Mouse (Mus musculus) heart, embryonic 13.5 days (tissue): ENCODE measurements around the gene Kcnj2. TPM values are rescaled to one million over a fixed set of nuclear protein-coding genes. Genes with fewer than 3 reads are reported as not detected.

Experiments
- ATAC-seq: fragments of 200-750 bp; cut with Nextera tagmentation; 2 replicates; pipeline ENCODE4 v1.8.0; 2017; ENCODE audit warnings: moderate TSS enrichment; ENCODE audit not compliant: insufficient number of reproducible peaks, low FRiP score, low TSS enrichment; ENCODE audit errors: extremely low read depth
- H3K27ac ChIP-seq: fragments of 300-500 bp; sonication (generic); replicated peaks from 2 replicates; pipeline ENCODE4 v1.5.1; 2015; ENCODE audit warnings: moderate library complexity, mild to moderate bottlenecking, inconsistent platforms
- H3K27me3 ChIP-seq: fragments of 300-500 bp; sonication (generic); replicated peaks from 2 replicates; pipeline ENCODE4 v1.6.1; 2015; ENCODE audit warnings: mild to moderate bottlenecking, inconsistent platforms
- H3K36me3 ChIP-seq: fragments of 300-500 bp; sonication (generic); 2 replicates; pipeline ENCODE4 v1.6.1; 2015; ENCODE audit warnings: mild to moderate bottlenecking, inconsistent platforms
- H3K4me1 ChIP-seq: fragments of 300-500 bp; sonication (generic); 2 replicates; pipeline ENCODE4 v1.6.1; 2015; ENCODE audit warnings: inconsistent platforms
- H3K4me2 ChIP-seq: fragments of 300-500 bp; sonication (generic); 2 replicates; pipeline ENCODE4 v1.6.1; 2015; ENCODE audit warnings: inconsistent platforms, mild to moderate bottlenecking, moderate library complexity
- H3K4me3 ChIP-seq: fragments of 300-500 bp; sonication (generic); 2 replicates; pipeline ENCODE4 v1.5.1; 2015; ENCODE audit warnings: moderate library complexity, mild to moderate bottlenecking, inconsistent platforms
- H3K9ac ChIP-seq: fragments of 300-500 bp; sonication (generic); 2 replicates; pipeline ENCODE4 v1.6.1; 2015; ENCODE audit warnings: inconsistent platforms, mild to moderate bottlenecking, moderate library complexity
- H3K9me3 ChIP-seq: fragments of 300-500 bp; sonication (generic); 2 replicates; pipeline ENCODE4 v1.6.1; 2016; ENCODE audit warnings: inconsistent platforms
- WGBS: fragments of 180-500 bp; shearing (Covaris S2); methylation state at CpG from one replicate; pipeline ENCODE4 v1.1.7; 2015; ENCODE audit warnings: mixed read lengths; 5-methylcytosine and 5-hydroxymethylcytosine counted together
- polyA plus RNA-seq: library from polyadenylated mRNA; unstranded; fragments of >200 nt; fragmentation: Nextera tagmentation; extraction: Ambion mirVana; gene quantifications from 2 replicates; pipeline ENCODE4 v1.2.1, GENCODE M21; 2015

Kcnj2 gene
- polyA plus RNA-seq, 1 experiment from 2014 or later = 3.2 TPM

GRCm38 (mm10) chr11:111092967-111093366 is 27.0 kb downstream of the Kcnj2 start:
- no peaks in the 10 kb centered on the region for H3K9me3 ChIP-seq
- no peak overlapping the region for H3K4me2 ChIP-seq
- H3K4me3 ChIP-seq = no peak overlapping the region
- H3K27me3 ChIP-seq = no peaks in the 10 kb centered on the region
- H3K27ac ChIP-seq = no peak overlapping the region
- H3K36me3 ChIP-seq = no peaks in the 10 kb centered on the region
- no peak for ATAC-seq
- 85% methylated on average over 2 of the region's 2 CpGs for WGBS
- no peak overlapping the region for H3K9ac ChIP-seq
- peaks cover 5% of the 10 kb centered on the region; the same call in 1 of the 2 replicates for H3K4me1 ChIP-seq

- Histone ChIP-seq H3K9me3 (no peaks in the 10 kb centered on the region), H3K4me3 (no peak overlapping the region), H3K36me3 (no peaks in the 10 kb centered on the region), H3K27me3 (no peaks in the 10 kb centered on the region), H3K9ac (no peak overlapping the region), H3K4me2 (no peak overlapping the region), H3K27ac (no peak overlapping the region), H3K4me1 (no peaks in the 10 kb centered on the region)
- no peak for ATAC-seq
- 73% methylated on average over 5 of the region's 5 CpGs for WGBS
These were observed 30.6 kb downstream of the Kcnj2 start for GRCm38 (mm10) chr11:111096612-111097011.

GRCm38 (mm10) chr11:111100131-111100530 is 34.2 kb downstream of the Kcnj2 start:
- Histone ChIP-seq H3K36me3 (no peaks in the 10 kb centered on the region), H3K4me2 (no peak overlapping the region), H3K9ac (no peak overlapping the region), H3K4me3 (no peak overlapping the region), H3K4me1 (no peaks in the 10 kb centered on the region), H3K9me3 (no peaks in the 10 kb centered on the region), H3K27me3 (no peaks in the 10 kb centered on the region), H3K27ac (no peak overlapping the region)
- no peak for ATAC-seq
- 80% methylated on average over 2 of the region's 2 CpGs for WGBS

DNA sequence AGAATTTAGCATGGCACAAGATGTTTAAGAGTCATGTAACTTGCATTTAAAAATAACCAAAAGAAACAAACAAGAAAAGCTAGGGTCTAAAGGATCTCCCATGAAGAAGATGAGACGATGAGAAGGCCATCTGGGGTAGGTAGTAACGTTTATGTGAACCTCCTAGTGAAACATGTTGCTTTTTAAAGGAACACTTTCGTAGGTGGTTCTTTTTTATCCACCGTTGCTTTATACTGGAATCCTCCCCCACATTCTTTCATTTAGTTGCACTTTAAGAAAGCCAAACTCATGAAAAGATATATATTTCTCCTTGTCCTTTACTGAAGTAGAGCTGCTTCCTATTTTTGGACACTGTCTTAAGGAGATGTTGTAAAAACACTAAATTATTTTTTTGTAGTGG is 34.7 kb downstream of the Kcnj2 start:
- no peak overlapping the region for H3K27ac ChIP-seq
- no peak overlapping the region for H3K4me2 ChIP-seq
- no peak overlapping the region for H3K9ac ChIP-seq
- H3K36me3 ChIP-seq = no peaks in the 10 kb centered on the region
- no peak for ATAC-seq
- WGBS = 78% methylated on average over 4 of the region's 4 CpGs
- H3K9me3 ChIP-seq = no peaks in the 10 kb centered on the region
- H3K27me3 ChIP-seq = no peaks in the 10 kb centered on the region
- H3K4me1 ChIP-seq = no peaks in the 10 kb centered on the region
- no peak overlapping the region for H3K4me3 ChIP-seq

DNA sequence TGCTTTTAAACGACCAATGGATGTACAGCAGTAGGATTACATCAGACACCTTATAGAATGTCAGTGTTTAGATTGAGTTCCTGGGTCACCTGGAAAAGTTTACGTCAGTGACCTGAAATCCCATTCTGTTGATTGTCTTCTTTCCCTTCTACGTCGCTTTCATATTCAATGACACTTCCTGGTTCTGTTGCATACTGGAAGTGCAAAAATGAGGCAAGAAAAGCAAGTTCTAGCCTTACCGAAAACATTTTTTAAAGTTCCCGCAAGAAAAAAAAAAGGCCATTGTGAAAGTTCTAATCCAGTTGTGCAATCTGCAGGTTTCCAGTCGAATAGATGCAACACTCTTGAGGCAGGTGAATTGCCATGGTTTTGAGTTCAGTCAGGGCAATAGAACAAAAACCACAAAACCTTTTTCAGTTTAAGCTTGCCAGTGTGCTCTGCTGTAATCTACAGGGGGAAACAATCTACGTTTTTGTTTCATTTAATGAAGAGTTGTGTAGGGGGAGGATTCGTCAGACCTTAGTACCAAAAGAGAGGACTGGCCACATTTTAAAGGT is 35.7 kb downstream of the Kcnj2 start:
- no peak for ATAC-seq
- Histone ChIP-seq H3K36me3 (no peaks in the 10 kb centered on the region), H3K4me1 (no peaks in the 10 kb centered on the region), H3K4me3 (no peak overlapping the region), H3K27me3 (no peaks in the 10 kb centered on the region), H3K9me3 (no peaks in the 10 kb centered on the region), H3K9ac (no peak overlapping the region), H3K27ac (no peak overlapping the region), H3K4me2 (no peak overlapping the region)
- WGBS = 76% methylated on average over 9 of the region's 9 CpGs

GRCm38 (mm10) chr11:111104422-111104821 is 38.5 kb downstream of the Kcnj2 start:
- Histone ChIP-seq H3K27ac (no peak overlapping the region), H3K36me3 (no peaks in the 10 kb centered on the region), H3K9ac (no peak overlapping the region), H3K27me3 (no peaks in the 10 kb centered on the region), H3K9me3 (no peaks in the 10 kb centered on the region), H3K4me1 (no peaks in the 10 kb centered on the region), H3K4me2 (no peak overlapping the region), H3K4me3 (no peak overlapping the region)
- 57% methylated on average over 2 of the region's 2 CpGs for WGBS
- no peak for ATAC-seq

DNA sequence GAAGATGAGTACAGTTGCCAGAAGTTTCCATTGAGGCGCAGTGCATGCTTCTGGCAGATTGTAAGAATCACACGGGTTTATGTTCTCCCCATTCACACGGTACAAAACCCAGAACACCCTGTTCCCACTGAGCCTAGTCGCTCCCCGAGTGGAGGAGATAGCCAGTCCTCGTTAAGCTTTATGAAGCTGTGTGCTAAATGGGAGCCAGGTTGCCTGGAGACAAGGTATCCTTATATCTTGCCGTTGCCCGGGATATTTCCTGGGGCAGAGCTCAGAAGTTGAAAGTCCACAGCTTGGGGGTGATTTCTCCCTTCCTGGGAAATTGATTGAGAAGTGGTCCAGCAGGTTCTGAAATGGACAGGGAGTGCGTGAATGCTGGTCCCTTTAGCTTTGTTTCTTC is 42.2 kb downstream of the Kcnj2 start:
- 74% methylated on average over 9 of the region's 9 CpGs for WGBS
- no peak overlapping the region for H3K9ac ChIP-seq
- ATAC-seq = no peak
- H3K4me1 ChIP-seq = peaks cover 5% of the 10 kb centered on the region
- no peak overlapping the region for H3K4me3 ChIP-seq
- no peaks in the 10 kb centered on the region for H3K36me3 ChIP-seq
- H3K27me3 ChIP-seq = no peaks in the 10 kb centered on the region
- H3K4me2 ChIP-seq = no peak overlapping the region
- no peaks in the 10 kb centered on the region for H3K9me3 ChIP-seq
- no peak overlapping the region for H3K27ac ChIP-seq

DNA sequence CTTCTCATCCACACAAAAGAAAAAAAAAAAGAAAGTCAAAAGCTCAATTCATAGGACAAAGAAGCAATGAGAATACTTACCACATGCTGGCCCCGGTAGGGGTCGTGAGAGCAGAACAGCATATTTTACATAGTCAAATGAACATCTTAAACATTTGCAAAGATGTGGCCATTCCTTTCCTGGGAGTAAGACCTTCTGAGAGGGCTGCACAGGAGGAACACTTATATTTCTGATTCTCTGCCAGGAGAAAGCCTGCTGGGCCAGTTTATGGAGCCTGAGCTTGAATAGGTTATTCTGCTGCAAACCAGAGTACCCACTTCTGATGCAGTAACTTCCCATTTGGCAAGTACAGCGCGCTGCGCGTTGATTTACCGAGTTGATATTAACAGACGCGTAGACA is 55.5 kb downstream of the Kcnj2 start:
- H3K27ac ChIP-seq = no peak overlapping the region
- no peak overlapping the region for H3K4me3 ChIP-seq
- H3K4me2 ChIP-seq = no peak overlapping the region
- H3K9me3 ChIP-seq = no peaks in the 10 kb centered on the region
- H3K9ac ChIP-seq = no peak overlapping the region
- H3K27me3 ChIP-seq = no peaks in the 10 kb centered on the region
- no peak for ATAC-seq
- WGBS = 80% methylated on average over 9 of the region's 9 CpGs
- H3K36me3 ChIP-seq = no peaks in the 10 kb centered on the region
- peaks cover 11% of the 10 kb centered on the region for H3K4me1 ChIP-seq

DNA sequence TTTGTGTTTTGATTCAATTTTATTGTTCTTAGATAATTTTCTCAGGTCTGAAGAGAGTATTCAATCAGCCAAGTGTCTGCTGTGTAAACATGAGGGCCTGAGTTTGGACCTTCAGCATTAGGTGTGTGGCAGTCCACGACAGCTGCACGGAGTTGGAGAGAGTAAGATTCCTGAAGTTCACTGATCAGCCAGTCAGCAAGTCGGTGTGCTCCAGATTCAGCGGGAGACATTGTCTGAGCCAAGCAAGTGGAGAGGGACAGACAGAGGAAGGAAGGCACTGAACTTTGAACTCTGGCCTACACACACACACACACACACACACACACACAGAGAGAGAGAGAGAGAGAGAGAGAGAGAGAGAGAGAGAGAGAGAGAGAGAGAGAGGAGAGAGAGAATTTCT is 57.4 kb downstream of the Kcnj2 start:
- Histone ChIP-seq H3K36me3 (no peaks in the 10 kb centered on the region), H3K4me2 (no peak overlapping the region), H3K4me1 (peaks cover 11% of the 10 kb centered on the region), H3K9ac (no peak overlapping the region), H3K4me3 (no peak overlapping the region), H3K27me3 (no peaks in the 10 kb centered on the region), H3K9me3 (no peaks in the 10 kb centered on the region), H3K27ac (no peak overlapping the region)
- 40% methylated on average over 4 of the region's 4 CpGs for WGBS
- no peak for ATAC-seq

- Histone ChIP-seq H3K4me1 (peaks cover 7% of the 10 kb centered on the region), H3K9me3 (no peaks in the 10 kb centered on the region), H3K27me3 (no peaks in the 10 kb centered on the region), H3K9ac (no peak overlapping the region), H3K36me3 (no peaks in the 10 kb centered on the region), H3K27ac (no peak overlapping the region), H3K4me3 (no peak overlapping the region), H3K4me2 (no peak overlapping the region)
- ATAC-seq = no peak
- 89% methylated on average over 5 of the region's 5 CpGs for WGBS
These were observed 60.0 kb downstream of the Kcnj2 start for GRCm38 (mm10) chr11:111125963-111126362.
